Mouse (Mus musculus) intestine, postnatal 0 days (tissue): ENCODE data around the gene Tns1. TPM values are rescaled to one million over a fixed set of nuclear protein-coding genes. Genes with fewer than 3 reads are reported as not detected.

ENCODE experiments used
- ATAC-seq: fragments of 200-750 bp; cut with Nextera tagmentation; 2 replicates; pipeline ENCODE4 v1.8.0; 2017; ENCODE audit warnings: mild to moderate bottlenecking, moderate TSS enrichment, moderate library complexity
- H3K27ac ChIP-seq: fragments of 300-500 bp; sonication (generic); 2 replicates; pipeline ENCODE4 v1.5.1; 2014; ENCODE audit warnings: mild to moderate bottlenecking, low read depth, low read length, moderate library complexity
- H3K27me3 ChIP-seq: fragments of 300-500 bp; sonication (generic); replicated peaks from 2 replicates; pipeline ENCODE4 v1.6.1; 2014; ENCODE audit warnings: low read length, mixed read lengths; ENCODE audit not compliant: control insufficient read depth, insufficient read depth
- H3K36me3 ChIP-seq: fragments of 300-500 bp; sonication (generic); 2 replicates; pipeline ENCODE4 v1.6.1; 2014; ENCODE audit warnings: mild to moderate bottlenecking, moderate library complexity; ENCODE audit not compliant: control insufficient read depth, insufficient read depth
- H3K4me1 ChIP-seq: fragments of 300-500 bp; sonication (generic); replicated peaks from 2 replicates; pipeline ENCODE4 v1.6.1; 2014; ENCODE audit warnings: antibody characterized with exemption, low read length, mixed read lengths; ENCODE audit not compliant: control insufficient read depth, insufficient read depth
- H3K4me2 ChIP-seq: fragments of 300-500 bp; sonication (generic); replicated peaks from 2 replicates; pipeline ENCODE4 v1.6.1; 2014; ENCODE audit warnings: low read depth, mild to moderate bottlenecking, moderate library complexity
- H3K4me3 ChIP-seq: fragments of 300-500 bp; sonication (generic); 2 replicates; pipeline ENCODE4 v1.5.1; 2014; ENCODE audit warnings: low read depth, low read length
- H3K9ac ChIP-seq: fragments of 300-500 bp; sonication (generic); 2 replicates; pipeline ENCODE4 v1.6.1; 2014; ENCODE audit warnings: mild to moderate bottlenecking, low read depth, low read length
- H3K9me3 ChIP-seq: fragments of 300-500 bp; sonication (generic); 2 replicates; pipeline ENCODE4 v1.6.1; 2016; ENCODE audit warnings: mixed run types; ENCODE audit not compliant: control insufficient read depth
- CTCF ChIP-seq: sonication (generic); IDR thresholded peaks from 2 replicates; pipeline ENCODE4 v1.5.1; 2016; ENCODE audit warnings: low read depth, mild to moderate bottlenecking, control low read depth, antibody characterized with exemption, moderate library complexity
- WGBS: fragments of 180-500 bp; shearing (Covaris S2); extraction: QIAGEN DNeasy Blood & Tissue Kit; methylation state at CpG from one replicate; pipeline ENCODE4 v1.1.7; 2014; 5-methylcytosine and 5-hydroxymethylcytosine counted together
- polyA plus RNA-seq: library from polyadenylated mRNA; unstranded; fragments of >200 nt; fragmentation: Nextera tagmentation; extraction: Ambion mirVana; gene quantifications from 2 replicates; pipeline ENCODE4 v1.2.1, GENCODE M21; 2015

The Tns1 gene
- polyA plus RNA-seq, 1 experiment from 2014 or later = 21.5 TPM

DNA sequence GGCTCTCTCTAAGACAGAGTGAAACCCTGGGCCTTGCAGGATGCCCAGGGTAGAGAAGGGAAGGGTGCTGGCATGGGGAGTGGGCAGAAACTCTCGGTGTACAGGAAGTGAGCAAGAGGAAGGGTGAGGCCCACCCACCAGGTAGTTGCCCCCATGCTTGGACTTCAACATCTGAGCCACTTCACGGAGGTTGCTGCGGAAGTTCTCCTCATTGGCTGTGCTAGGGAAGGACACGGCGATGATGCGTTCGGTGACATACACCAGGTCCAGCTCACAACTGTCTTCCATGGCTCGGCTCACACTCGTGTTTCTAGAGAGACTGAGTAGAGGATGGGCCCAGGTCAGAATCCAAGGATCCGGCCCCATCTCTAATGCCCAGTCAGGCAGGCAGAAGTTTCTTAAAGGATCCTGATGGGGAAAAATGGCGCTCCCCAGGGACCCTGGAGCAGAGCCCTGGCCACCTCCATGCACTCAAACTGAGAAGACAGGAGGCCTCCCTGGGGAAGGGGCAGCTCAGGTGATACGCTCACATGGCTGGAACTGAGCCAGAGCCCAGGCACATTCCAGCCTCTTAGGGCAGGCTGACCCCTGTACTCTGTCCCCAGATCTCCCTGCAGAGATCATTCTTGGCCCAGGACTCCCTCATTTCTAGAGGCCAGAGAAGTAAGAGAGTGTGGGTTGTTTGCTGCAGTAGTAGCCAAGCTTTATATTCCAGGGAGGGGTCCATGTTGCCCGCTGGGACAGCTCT, 129.0 kb downstream of the Tns1 start:
- Histone ChIP-seq H3K4me2 (no peak overlapping the region), H3K27me3 (no peaks in the 10 kb centered on the region), H3K9ac (no peak overlapping the region), H3K36me3 (peaks cover 28% of the 10 kb centered on the region; the same call in 1 of the 2 replicates), H3K9me3 (no peaks in the 10 kb centered on the region), H3K4me1 (0 out of 2 replicates have a peak, but pooled peaks cover 4% of the 10 kb centered on the region), H3K27ac (no peak overlapping the region), H3K4me3 (no peak overlapping the region)
- TF ChIP-seq CTCF = no peak
- no peak for ATAC-seq
- WGBS = 88% methylated on average over 13 of the region's 13 CpGs

DNA sequence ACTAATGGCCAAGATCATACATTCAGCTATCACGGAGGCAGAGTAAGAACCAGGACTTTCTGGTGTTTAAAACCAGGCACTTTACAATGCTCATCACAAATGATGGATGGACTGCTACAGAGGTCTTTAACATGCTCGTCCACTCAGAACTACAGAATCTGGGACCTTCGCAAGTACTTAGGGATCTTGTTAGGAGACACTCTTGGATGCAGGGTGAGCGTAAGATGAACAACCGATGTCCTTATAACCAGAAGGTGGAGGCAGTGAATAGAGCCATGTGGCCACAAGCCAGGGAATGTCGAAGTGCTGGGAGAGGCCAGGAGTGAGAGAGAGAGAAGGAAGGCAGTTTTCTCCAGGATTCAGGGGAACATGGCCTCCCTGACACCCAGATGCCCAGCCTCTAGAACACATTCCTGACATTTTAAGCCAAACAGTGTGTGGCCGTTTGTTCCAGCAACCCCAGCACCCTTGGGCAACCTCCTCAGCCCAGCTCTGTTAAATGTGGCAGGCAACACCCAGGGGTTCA, 130.3 kb downstream of the Tns1 start:
- Histone ChIP-seq H3K36me3 (peaks cover 33% of the 10 kb centered on the region; the same call in 1 of the 2 replicates), H3K4me2 (no peak overlapping the region), H3K9ac (no peak overlapping the region), H3K4me1 (0 out of 2 replicates have a peak, but pooled peaks cover 4% of the 10 kb centered on the region), H3K27ac (no peak overlapping the region), H3K27me3 (no peaks in the 10 kb centered on the region), H3K9me3 (no peaks in the 10 kb centered on the region), H3K4me3 (no peak overlapping the region)
- 60% methylated on average over 7 of the region's 7 CpGs for WGBS
- peak; percentile 39 for TF ChIP-seq CTCF
- no peak for ATAC-seq

DNA sequence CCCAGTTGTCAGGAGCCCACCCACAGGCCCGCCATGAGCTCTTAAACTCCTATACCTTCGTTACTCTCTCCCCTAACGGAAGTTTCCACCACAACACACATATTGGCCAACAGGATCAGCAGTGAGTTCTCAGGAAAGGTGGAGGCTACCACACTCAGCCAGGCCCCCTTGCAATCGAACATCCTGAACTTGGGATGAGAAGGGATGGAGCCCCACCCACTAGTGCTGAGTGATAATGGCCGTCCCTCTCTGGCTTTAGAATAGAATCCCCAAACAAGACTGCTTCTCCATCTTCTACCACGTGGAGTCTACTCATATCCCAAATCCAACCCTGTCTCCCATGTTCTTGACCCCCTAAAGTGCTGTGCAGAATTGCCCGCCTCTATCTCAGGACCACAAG, 131.0 kb downstream of the Tns1 start:
- 77% methylated on average over 7 of the region's 7 CpGs for WGBS
- 0 out of 2 replicates have a peak, but pooled peaks cover 4% of the 10 kb centered on the region for H3K4me1 ChIP-seq
- no peak overlapping the region for H3K27ac ChIP-seq
- H3K36me3 ChIP-seq = peaks cover 33% of the 10 kb centered on the region; the same call in 1 of the 2 replicates
- no peak overlapping the region for H3K4me3 ChIP-seq
- no peak overlapping the region for H3K9ac ChIP-seq
- H3K27me3 ChIP-seq = no peaks in the 10 kb centered on the region
- no peak overlapping the region for H3K4me2 ChIP-seq
- no peaks in the 10 kb centered on the region for H3K9me3 ChIP-seq
- no peak for ATAC-seq
- TF ChIP-seq CTCF = no peak

DNA sequence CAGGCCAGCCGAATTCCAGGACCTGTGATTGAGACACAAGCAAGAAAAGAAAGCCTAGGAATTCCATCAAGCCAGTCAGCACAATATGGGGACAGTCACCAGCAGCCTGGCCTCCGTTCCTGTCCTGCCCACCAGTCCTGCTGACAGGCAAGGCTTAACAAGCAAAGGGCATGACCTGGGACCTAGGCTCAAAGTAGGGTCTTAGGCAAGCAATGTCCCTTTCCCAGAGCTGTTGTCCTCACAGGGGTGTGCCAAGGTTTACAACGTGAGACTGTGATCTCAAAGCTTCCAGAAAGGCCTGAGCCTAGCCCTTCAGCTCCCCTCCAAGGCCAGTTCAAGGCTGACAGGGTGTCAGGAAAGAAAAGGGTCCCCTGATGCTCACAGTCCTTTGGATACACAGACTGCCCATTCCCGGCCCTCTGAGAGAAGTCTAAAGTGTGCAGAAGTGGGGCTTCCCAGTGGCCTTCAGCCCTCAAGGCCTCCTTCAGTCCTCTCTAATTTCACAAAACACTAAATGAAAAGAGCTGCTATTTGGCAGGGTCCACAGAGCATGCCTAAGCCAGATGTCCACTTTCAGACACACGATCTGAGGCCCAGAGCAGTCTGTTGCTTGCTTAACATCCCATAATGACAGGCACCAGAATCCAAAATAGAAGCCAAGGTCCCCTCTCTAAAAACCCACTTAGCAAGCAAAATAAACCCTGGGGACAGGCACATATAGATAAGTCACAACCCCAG, 131.9 kb downstream of the Tns1 start:
- Histone ChIP-seq H3K27ac (no peak overlapping the region), H3K9me3 (no peaks in the 10 kb centered on the region), H3K4me1 (0 out of 2 replicates have a peak, but pooled peaks cover 4% of the 10 kb centered on the region), H3K4me2 (no peak overlapping the region), H3K9ac (no peak overlapping the region), H3K4me3 (no peak overlapping the region), H3K27me3 (no peaks in the 10 kb centered on the region), H3K36me3 (peaks cover 33% of the 10 kb centered on the region; the same call in 1 of the 2 replicates)
- no peak for ATAC-seq
- TF ChIP-seq CTCF = no peak
- WGBS = 59% methylated on average over 5 of the region's 5 CpGs

DNA sequence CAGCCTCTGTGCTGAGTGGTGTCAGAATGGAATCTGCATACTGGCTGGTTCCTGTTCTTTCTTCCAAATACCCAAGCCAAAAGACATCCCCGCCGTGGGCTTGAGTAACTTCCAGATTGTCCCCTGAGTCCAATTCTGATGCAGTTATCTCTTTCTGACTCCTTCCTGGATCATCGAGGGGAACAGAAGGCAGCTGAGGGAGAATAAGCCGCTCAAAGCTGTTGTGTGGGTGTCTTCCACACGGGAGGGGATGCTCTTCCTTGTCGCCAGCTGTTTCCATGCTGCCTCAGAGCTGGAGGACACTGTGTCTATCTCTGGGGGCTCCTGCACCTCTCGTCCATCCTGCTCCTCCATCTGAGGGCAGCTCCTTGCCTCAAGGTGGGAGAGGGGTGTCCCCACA, 133.0 kb downstream of the Tns1 start:
- H3K4me1 ChIP-seq = 0 out of 2 replicates have a peak, but pooled peaks cover 4% of the 10 kb centered on the region
- ATAC-seq = no peak
- no peak overlapping the region for H3K4me3 ChIP-seq
- H3K36me3 ChIP-seq = peaks cover 29% of the 10 kb centered on the region; the same call in 1 of the 2 replicates
- H3K4me2 ChIP-seq = no peak overlapping the region
- 69% methylated on average over 7 of the region's 7 CpGs for WGBS
- H3K9ac ChIP-seq = no peak overlapping the region
- no peaks in the 10 kb centered on the region for H3K9me3 ChIP-seq
- TF ChIP-seq CTCF = no peak
- H3K27me3 ChIP-seq = no peaks in the 10 kb centered on the region
- H3K27ac ChIP-seq = no peak overlapping the region

DNA sequence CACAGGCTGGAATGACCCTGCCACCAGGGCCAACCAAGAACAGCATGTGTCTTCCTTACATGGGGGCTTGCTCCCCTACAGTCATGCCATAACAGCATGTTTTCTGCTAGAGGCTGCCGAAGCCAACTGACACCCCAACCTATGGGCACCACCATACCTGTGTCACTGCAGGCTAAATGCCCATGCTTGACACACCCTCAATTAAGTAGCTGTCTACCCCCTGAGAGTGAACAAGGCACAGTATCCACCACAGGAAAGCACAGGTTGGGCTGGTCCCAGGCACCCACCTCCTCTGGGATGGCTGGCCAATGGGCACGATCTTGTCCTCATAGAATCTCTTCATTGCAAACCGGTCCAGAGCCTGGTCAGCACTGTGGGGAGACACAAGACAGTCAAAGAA, 134.2 kb downstream of the Tns1 start:
- no peak overlapping the region for H3K27ac ChIP-seq
- H3K36me3 ChIP-seq = peaks cover 33% of the 10 kb centered on the region; the same call in 1 of the 2 replicates
- ATAC-seq = no peak
- TF ChIP-seq CTCF = no peak
- H3K9me3 ChIP-seq = no peaks in the 10 kb centered on the region
- 87% methylated on average over 3 of the region's 3 CpGs for WGBS
- H3K4me2 ChIP-seq = no peak overlapping the region
- H3K27me3 ChIP-seq = no peaks in the 10 kb centered on the region
- H3K4me1 ChIP-seq = 0 out of 2 replicates have a peak, but pooled peaks cover 4% of the 10 kb centered on the region
- H3K4me3 ChIP-seq = no peak overlapping the region
- no peak overlapping the region for H3K9ac ChIP-seq
